Mouse (Mus musculus) thymus, adult 2 months (tissue): ENCODE data around the gene Col25a1.

Experiments
- CTCF ChIP-seq: fragments of 200-500 bp; IDR thresholded peaks from 2 replicates; pipeline ENCODE4 v1.5.1; 2012; ENCODE audit warnings: mild to moderate bottlenecking, control low read depth, low read length, moderate library complexity, borderline replicate concordance; ENCODE audit not compliant: control insufficient read depth, poor library complexity, insufficient read depth; ENCODE audit errors: extremely low read depth
- POLR2A ChIP-seq: fragments of 200-500 bp; IDR thresholded peaks from 2 replicates; pipeline ENCODE4 v1.6.1; 2012; ENCODE audit warnings: mild to moderate bottlenecking, low read length, control low read depth, moderate library complexity; ENCODE audit not compliant: control insufficient read depth, poor library complexity, insufficient read depth; ENCODE audit errors: extremely low read depth

DNA sequence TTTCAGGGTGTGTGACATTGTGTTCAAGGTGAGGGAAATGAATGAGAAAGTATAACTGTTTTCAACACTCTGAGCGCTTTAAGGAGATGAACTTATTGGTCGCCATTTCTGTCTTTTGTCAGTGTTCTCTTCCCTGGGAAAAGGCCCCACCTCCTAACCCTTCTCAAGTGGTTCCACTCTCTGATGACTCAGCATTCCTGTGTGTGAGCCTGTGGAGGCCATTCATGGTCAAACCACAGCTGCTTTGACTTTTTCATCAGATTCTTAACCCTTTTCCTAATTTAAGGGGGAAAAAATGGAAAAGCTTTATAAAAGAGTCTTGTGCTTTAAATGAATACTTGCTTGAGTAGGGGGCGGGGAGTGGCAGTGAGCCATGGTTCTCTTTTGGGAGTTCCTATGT is 89.5 kb downstream of the Col25a1 start:
- no peak for TF ChIP-seq POLR2A
- TF ChIP-seq CTCF = no peak
